Mouse (Mus musculus): ENCODE data around the gene 4933402J07Rik.

4933402J07Rik gene

DNA sequence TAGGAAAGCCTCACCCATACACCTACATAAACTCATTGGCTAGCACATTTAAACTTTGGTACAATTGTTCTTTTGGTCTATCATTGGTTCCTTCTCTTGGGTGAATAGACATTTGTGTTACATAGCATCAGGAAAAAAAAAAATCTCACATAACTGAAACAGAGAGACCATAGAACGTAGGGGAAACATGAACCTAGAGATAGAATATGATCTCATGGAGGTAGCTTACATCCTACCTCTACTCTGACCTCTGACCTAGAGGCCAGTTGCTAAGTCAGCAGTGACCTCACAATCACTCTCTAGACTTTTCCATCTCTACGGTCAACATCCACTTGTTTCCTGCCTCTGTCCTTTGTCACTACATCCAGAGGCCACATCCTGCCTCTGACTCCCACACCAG, at the start of gene 4933402J07Rik:
Gene 4933402J07Rik (plus strand): TSS at position 301 of the 400 bp plus-strand sequence.
- no peak for DNase-seq (ENCODE audit: low read depth)

DNA sequence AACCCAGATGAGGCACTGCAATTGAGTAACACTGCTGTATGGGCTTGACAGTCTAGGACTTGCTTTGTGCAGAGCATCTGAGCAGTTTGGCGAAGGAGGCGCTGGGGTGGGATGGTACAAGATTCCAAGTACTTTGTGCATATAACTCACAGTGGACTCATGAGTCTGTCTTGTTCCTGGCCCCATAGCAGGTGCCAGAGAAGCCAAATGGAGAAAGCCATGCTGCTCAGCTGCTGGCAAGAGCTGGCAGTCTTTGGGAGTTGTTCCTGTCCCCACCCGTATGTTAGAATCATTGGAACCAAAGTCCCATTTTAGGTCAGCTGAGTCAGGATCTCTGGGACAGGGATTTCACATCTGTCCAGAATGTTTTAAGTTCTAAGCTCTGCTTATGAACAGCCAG, 46.5 kb upstream of the 4933402J07Rik start:
- no peak for DNase-seq (ENCODE audit: low read depth)

- no peak for DNase-seq (ENCODE audit: low read depth)
Measured at GRCm38 (mm10) chr8:87525006-87525405, 38.6 kb upstream of the 4933402J07Rik start.

GRCm38 (mm10) chr8:87531176-87531575, 32.5 kb upstream of the 4933402J07Rik start:
- peak; percentile 39 for DNase-seq (ENCODE audit: low read depth)

DNA sequence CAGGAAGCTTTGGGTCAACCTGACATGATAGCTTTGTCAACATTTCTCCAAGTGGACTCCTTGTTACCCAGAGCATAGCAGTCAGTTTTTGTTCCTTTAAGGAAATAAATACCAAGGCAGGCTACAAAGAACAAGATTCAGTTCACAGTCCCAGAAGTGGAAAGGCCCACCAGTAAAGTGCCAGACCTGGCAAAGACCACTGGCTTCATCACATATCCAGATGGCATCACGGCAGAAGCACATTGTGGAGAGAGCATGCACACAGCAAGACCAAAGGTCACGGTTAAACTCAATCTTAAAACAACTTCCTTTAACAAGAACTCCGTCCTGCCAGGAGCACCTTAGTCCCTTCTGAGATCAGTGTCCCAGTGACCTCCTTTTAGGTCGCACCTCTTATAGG, 30.2 kb upstream of the 4933402J07Rik start:
- no peak for DNase-seq (ENCODE audit: low read depth)

- DNase-seq (ENCODE audit: low read depth): no peak
Measured at GRCm38 (mm10) chr8:87534846-87535245, 28.8 kb upstream of the 4933402J07Rik start.

DNA sequence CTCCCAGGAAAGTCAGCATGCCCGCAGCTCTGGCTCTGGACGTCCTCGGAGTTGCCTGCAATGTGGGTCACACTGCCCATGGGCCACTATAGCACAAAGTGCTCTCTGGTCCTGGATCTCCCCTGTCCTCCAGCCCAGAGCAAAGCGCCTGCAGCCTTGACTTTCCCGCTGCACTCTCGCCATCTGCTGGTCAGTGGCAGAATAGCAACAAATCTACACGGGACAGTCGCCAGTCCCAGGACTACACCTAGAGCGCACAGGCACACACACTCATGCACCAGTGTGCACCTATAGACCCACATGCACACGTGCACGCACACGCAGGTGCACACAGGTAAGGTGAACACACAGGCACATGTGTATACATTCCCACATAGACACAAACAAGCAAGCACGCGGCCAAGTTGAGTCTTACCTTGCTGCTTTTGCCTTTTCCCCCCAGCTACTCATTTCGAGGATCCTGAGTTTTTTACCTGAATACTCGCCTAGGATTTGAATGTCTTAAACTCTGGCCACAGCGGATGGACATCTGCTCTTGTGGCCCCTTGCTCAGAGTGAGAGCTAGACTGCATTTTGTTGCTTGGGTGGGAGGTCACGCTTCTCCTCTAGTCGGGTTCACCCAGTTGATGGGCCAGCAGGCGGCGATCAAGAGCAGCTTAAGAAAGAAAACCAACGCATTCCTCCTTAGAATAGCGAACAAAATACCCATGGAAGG, 26.9 kb upstream of the 4933402J07Rik start:
- peak; percentile 75 for DNase-seq (ENCODE audit: low read depth)

- no peak for DNase-seq (ENCODE audit: low read depth)
Measured at GRCm38 (mm10) chr8:87539829-87540394, 23.7 kb upstream of the 4933402J07Rik start.

DNA sequence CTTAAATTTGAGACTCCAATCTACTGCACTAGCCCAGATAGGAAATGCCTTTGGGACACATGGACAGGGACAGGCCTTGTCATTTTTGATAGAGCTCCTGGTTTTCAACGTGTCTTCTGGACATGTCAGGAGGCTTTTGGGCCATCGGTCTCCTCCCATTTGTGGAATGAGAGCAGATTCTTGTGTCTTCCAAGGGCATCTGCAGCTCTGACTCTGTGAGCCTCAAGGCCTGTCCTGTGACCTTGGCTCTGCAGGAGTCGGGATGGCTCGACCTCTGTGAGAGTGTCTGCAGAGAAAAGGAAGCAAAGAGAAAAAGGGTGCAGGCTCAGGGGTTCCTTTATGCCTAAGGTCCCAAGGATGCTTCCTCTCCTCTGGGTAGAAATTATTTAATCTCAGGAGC, 13.8 kb upstream of the 4933402J07Rik start:
- no peak for DNase-seq (ENCODE audit: low read depth)

DNA sequence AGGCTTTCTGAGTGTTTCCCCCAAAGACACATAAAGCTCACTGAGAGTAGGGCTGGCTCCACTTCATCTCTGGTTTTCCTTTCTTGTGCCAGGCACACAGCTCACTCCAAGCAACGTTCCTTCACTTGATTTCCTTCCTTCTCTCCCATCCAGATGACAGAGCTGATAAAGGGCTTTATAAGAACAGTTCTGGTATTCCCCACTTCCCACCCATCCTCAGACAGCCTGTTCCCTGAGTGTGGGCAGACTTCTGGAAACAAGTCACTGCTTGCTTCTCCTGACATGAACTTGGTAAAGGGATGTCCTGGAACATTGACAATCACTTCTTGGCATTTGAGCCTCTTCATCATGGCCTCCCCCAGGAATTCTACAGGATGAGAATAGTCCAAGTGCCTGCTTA, 10.9 kb upstream of the 4933402J07Rik start:
- DNase-seq (ENCODE audit: low read depth): no peak

- no peak for DNase-seq (ENCODE audit: low read depth)
Measured at GRCm38 (mm10) chr8:87560801-87561200, 2.9 kb upstream of the 4933402J07Rik start.

GRCm38 (mm10) chr8:87569203-87569602, 5.5 kb downstream of the 4933402J07Rik start:
- no peak for DNase-seq (ENCODE audit: low read depth)

DNA sequence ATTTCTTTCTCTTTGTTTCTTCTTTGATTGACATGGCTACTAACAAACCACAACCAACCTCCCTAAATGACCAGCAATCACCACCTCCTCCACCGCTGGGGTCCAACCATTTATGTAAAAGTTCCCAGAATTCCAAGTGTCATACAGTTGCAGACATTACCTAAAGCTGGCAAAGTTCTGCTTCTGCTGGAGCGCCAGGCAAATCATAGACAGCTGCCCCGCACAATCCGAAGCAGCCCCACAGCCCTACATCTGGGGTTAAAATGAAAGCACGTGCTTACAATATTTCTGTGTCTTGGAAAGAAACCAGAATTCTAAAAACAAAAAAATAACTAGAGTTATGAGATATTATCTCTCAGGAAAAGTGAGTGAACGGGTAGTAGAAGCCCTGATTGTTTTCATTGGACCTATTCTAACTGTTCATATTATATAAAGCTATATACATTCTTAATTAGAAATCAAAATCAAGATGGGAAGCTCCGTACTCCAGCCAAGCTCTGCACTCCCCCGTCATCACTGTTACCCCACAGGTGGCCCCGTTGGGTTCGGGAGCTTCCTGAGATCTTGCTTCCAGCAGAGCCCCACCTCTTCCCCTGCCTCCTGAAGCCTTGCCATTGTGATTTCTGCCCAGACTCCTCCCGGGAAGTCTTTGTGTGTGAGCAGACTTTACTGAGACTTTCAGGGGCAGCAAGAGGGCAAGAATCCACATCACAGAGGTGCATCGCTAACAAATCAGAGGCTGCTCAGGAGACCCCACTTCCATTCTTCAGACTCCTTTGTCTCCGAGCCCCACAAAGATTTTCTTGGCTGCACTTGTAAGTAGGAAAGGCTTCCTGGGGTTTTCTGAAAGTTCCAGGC, 6.3 kb downstream of the 4933402J07Rik start:
- DNase-seq (ENCODE audit: low read depth): no peak

- no peak for DNase-seq (ENCODE audit: low read depth)
Measured at GRCm38 (mm10) chr8:87570564-87570855, 6.9 kb downstream of the 4933402J07Rik start.

DNA sequence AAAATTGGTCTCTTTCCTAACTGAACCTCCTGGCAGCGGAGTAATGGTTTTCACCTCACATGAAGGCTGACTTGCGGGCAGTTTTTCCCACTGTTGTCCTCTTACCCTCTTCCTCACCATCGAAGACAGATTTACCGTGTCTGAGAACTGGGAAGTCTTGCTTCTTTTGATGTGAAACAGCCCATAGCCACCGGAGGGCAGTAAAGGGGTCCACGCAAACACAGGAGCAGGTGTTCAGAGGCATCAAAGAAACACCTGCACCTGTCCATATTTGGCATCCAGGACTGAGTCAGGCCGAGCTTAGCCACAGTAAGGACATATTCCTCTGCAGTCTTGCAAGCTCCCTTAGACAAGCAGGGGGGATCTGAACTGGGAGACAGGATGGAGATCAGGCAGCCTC, 7.2 kb downstream of the 4933402J07Rik start:
- no peak for DNase-seq (ENCODE audit: low read depth)

- DNase-seq (ENCODE audit: low read depth): peak; percentile 73
Measured at GRCm38 (mm10) chr8:87594272-87594671, 30.6 kb downstream of the 4933402J07Rik start.

DNA sequence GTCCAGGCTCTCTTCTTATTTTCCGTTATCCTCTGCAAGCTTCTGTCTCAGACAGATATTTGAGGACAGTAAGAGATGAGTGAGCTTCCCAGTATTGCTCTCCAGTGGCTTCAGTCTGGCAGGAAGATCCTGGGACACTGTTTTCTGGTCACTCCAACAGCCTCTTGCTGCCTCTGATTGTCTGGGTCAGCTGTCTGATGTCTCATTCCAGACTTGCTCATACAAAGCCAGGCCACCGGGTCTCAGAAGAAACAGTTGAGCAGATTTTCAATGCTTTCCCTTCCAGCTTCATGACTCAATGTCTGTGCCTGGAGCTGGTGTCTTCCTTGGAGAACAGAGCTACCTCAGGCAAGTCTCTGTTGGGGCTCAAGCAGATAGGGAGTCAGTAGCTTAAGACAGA, 39.1 kb downstream of the 4933402J07Rik start:
- no peak for DNase-seq (ENCODE audit: low read depth)

DNA sequence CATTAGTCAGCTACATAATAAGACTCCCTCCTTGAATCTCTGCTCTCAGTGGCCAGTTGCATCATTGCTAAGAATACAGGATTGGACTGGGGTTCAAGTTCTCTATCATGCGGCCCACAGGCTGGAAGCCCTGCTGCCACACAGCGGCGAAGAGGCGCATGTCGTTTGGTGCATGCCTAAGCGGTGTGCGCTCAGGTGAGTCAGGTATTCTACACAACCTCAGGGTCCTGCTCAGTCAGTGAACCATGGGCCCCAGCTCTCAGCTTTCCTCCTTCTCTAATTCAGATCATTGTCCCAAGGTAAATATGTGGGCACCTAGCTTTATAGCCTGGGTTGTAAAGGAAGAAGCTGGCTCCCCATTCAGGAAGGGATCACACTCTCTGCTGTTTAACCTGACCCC, 45.5 kb downstream of the 4933402J07Rik start:
- no peak for DNase-seq (ENCODE audit: low read depth)

- no peak for DNase-seq (ENCODE audit: low read depth)
Measured at GRCm38 (mm10) chr8:87609651-87610192, 46.1 kb downstream of the 4933402J07Rik start.

GRCm38 (mm10) chr8:87613701-87614100, 50.0 kb downstream of the 4933402J07Rik start:
- no peak for DNase-seq (ENCODE audit: low read depth)

DNA sequence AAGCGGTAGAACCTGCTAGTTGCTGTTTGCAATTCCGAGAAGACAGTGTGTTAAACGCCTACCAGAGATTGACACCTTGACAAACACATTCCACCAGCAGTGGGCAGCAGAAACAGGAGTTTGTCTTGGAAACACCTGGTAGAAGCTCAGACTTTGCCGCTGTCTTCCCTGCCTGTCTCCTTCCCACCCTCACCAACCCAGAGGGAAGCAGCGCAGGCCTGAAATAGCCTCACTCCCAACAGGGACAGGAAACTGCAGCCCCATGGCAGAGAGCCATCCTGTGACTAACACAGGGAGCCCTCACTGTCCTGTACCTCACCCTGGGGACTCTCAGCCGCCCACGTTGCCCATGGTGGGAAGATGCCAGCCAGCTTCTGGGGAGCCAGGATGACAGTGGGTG, 55.5 kb downstream of the 4933402J07Rik start:
- no peak for DNase-seq (ENCODE audit: low read depth)

GRCm38 (mm10) chr8:87619529-87619928, 55.9 kb downstream of the 4933402J07Rik start:
- no peak for DNase-seq (ENCODE audit: low read depth)

GRCm38 (mm10) chr8:87620225-87620624, 56.6 kb downstream of the 4933402J07Rik start:
- DNase-seq (ENCODE audit: low read depth): no peak

Measured in NIH3T3 (cell line).